Mouse (Mus musculus): ENCODE data around the gene Gm9936.

The Gm9936 gene

GRCm38 (mm10) chr5:114836886-114837285 is 21.6 kb downstream of the Gm9936 start:
- DNase-seq: no peak

- no peak for DNase-seq
These were observed 28.7 kb downstream of the Gm9936 start for GRCm38 (mm10) chr5:114829740-114830139.

- no peak for DNase-seq
These were observed 31.1 kb downstream of the Gm9936 start for GRCm38 (mm10) chr5:114827427-114827826.

GRCm38 (mm10) chr5:114825978-114826691 is 32.3 kb downstream of the Gm9936 start:
- DNase-seq: peak; percentile 74 to 75

- DNase-seq: peak; percentile 27 to 38
These were observed 34.3 kb downstream of the Gm9936 start for GRCm38 (mm10) chr5:114824197-114824596.

GRCm38 (mm10) chr5:114822796-114823688 is 35.4 kb downstream of the Gm9936 start, which contains the start of gene 1500011B03Rik:
Gene 1500011B03Rik, minus strand, starts transcription at chr5:114823468.
- DNase-seq: peak; percentile 50 to 64

GRCm38 (mm10) chr5:114818124-114818523 is 40.4 kb downstream of the Gm9936 start:
- DNase-seq: no peak

GRCm38 (mm10) chr5:114816599-114816998 is 41.9 kb downstream of the Gm9936 start:
- no peak for DNase-seq

GRCm38 (mm10) chr5:114813525-114814181 is 44.8 kb downstream of the Gm9936 start:
- peak; percentile 80 to 82 for DNase-seq

GRCm38 (mm10) chr5:114809826-114810225 is 48.7 kb downstream of the Gm9936 start:
- DNase-seq: no peak

- no peak for DNase-seq
These were observed 49.2 kb downstream of the Gm9936 start for GRCm38 (mm10) chr5:114809181-114809756.

- no peak for DNase-seq
These were observed 50.1 kb downstream of the Gm9936 start for GRCm38 (mm10) chr5:114808385-114808784.

- no peak for DNase-seq
These were observed 50.6 kb downstream of the Gm9936 start for GRCm38 (mm10) chr5:114807893-114808292.

- no peak for DNase-seq
These were observed 51.0 kb downstream of the Gm9936 start for GRCm38 (mm10) chr5:114807468-114807867.

GRCm38 (mm10) chr5:114807063-114807462 is 51.4 kb downstream of the Gm9936 start:
- DNase-seq: no peak

GRCm38 (mm10) chr5:114806636-114807035 is 51.8 kb downstream of the Gm9936 start:
- DNase-seq: no peak
